Mouse (Mus musculus): ENCODE measurements around the gene Tspan8. TPM values are rescaled to one million over a fixed set of nuclear protein-coding genes. Genes with fewer than 3 reads are reported as not detected.

Gene Tspan8
- polyA plus RNA-seq (2014; fragmentation: Nextera tagmentation; extraction: Ambion mirVana): 2.7 and 4.3 TPM in 2 replicates

DNA sequence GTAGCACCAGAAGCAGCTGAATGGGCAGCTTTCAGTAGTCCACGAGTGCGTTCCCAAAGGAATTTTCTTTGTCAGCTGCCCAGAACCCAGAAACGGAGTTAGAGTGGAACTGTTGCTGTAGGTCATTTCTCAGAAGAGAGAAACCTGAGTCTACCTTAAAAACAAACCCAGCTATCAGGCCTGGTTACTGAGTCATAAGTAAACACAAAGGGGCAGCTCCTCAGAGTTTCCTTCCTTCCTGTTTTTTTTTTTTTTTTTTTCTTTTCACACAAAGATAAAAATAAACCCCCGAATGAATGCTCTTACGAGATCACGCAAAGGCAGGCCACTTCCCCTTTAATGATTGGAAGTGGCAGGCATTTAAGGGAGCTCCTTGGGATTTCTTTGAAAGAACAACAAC lies at the start of gene Tspan8:
Gene Tspan8, plus strand, starts transcription at position 322 of the 400 bp plus-strand sequence.
- H3K27ac ChIP-seq (ENCODE audit: low read depth, low read length): no peak within 1 kb of the TSS

DNA sequence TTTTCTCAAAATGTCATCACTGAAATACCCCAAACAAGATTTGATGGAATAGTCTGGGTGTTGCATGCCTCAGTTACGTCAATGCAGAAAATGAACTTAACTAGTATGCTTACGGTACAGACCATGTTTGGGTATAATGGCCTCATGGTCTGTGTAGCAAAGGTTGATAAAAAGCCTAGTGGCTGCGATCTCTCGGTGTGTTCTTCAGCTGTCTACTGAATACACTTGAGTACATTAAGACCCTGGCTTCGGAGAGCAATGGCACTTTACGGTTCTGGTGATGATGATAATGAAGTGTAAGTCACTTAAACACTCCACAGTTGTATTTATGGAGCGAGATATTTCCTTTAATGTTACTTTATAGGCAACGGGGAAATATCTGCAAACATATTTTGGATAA lies 46.6 kb upstream of the Tspan8 start:
- Histone ChIP-seq H3K27me3 (ENCODE audit: control insufficient read depth, insufficient read depth, low read length) (no peaks in the 10 kb centered on the region), H3K27ac (ENCODE audit: low read depth, low read length) (no peak overlapping the region), H3K36me3 (ENCODE audit: control insufficient read depth, insufficient read depth, low read length) (no peaks in the 10 kb centered on the region), H3K9me3 (replicated peaks; ENCODE audit: control insufficient read depth, low read length) (no peaks in the 10 kb centered on the region), H3K4me2 (no peak overlapping the region), H3K4me1 (ENCODE audit: control insufficient read depth, insufficient read depth, low read length) (no peaks in the 10 kb centered on the region), H3K9ac (ENCODE audit: low read depth, low read length) (no peak overlapping the region), H3K4me3 (ENCODE audit: low read depth, low read length) (no peak overlapping the region)
- ATAC-seq (replicated peaks; ENCODE audit: insufficient number of reproducible peaks, low FRiP score, low TSS enrichment): no peak
- 87% methylated on average over 8 of the region's 8 CpGs for WGBS (ENCODE audit: insufficient replicate concordance)

More for the DNA sequence above, at the start of gene Tspan8:
- 28% methylated on average over 6 of the region's 6 CpGs for WGBS (ENCODE audit: insufficient replicate concordance)
- Histone ChIP-seq H3K4me2 (peak within 1 kb of the TSS; percentile 21), H3K4me1 (ENCODE audit: control insufficient read depth, insufficient read depth, low read length) (no peaks in the 10 kb centered on the region), H3K9ac (ENCODE audit: low read depth, low read length) (no peak within 1 kb of the TSS), H3K36me3 (ENCODE audit: control insufficient read depth, insufficient read depth, low read length) (no peaks in the 10 kb centered on the region), H3K9me3 (replicated peaks; ENCODE audit: control insufficient read depth, low read length) (no peaks in the 10 kb centered on the region), H3K27me3 (ENCODE audit: control insufficient read depth, insufficient read depth, low read length) (no peaks in the 10 kb centered on the region), H3K4me3 (ENCODE audit: low read depth, low read length) (no peak within 1 kb of the TSS; the same call in 1 of the 2 replicates)
- no peak for ATAC-seq (replicated peaks; ENCODE audit: insufficient number of reproducible peaks, low FRiP score, low TSS enrichment)

DNA sequence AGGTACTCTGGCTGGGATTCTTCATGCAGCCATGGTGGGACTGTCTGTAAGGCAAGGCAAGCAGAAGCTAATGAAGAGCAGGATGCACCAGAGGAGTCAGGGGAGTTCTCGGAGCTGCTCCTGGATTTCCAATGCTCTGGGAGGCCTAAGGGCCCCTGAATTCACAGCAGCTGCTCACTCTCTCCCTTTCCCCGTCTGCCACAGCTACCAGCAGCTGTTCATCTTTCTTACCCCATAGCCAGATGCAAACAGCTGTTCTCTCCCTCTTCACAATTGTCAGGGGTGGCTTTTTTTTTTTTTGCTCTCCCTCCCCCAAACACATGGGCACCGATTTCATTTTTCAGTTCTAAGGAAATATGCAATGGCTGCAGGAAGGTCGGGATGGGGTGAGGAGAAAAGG lies 42.2 kb upstream of the Tspan8 start:
- H3K27me3 ChIP-seq (ENCODE audit: control insufficient read depth, insufficient read depth, low read length): no peaks in the 10 kb centered on the region
- H3K4me3 ChIP-seq (ENCODE audit: low read depth, low read length): no peak overlapping the region
- H3K4me2 ChIP-seq: no peak overlapping the region
- WGBS (ENCODE audit: insufficient replicate concordance): 45% methylated on average over 4 of the region's 4 CpGs
- H3K4me1 ChIP-seq (ENCODE audit: control insufficient read depth, insufficient read depth, low read length): no peaks in the 10 kb centered on the region
- no peak overlapping the region for H3K9ac ChIP-seq (ENCODE audit: low read depth, low read length)
- H3K36me3 ChIP-seq (ENCODE audit: control insufficient read depth, insufficient read depth, low read length): no peaks in the 10 kb centered on the region
- no peak for ATAC-seq (replicated peaks; ENCODE audit: insufficient number of reproducible peaks, low FRiP score, low TSS enrichment)
- H3K27ac ChIP-seq (ENCODE audit: low read depth, low read length): no peak overlapping the region
- no peaks in the 10 kb centered on the region for H3K9me3 ChIP-seq (replicated peaks; ENCODE audit: control insufficient read depth, low read length)

DNA sequence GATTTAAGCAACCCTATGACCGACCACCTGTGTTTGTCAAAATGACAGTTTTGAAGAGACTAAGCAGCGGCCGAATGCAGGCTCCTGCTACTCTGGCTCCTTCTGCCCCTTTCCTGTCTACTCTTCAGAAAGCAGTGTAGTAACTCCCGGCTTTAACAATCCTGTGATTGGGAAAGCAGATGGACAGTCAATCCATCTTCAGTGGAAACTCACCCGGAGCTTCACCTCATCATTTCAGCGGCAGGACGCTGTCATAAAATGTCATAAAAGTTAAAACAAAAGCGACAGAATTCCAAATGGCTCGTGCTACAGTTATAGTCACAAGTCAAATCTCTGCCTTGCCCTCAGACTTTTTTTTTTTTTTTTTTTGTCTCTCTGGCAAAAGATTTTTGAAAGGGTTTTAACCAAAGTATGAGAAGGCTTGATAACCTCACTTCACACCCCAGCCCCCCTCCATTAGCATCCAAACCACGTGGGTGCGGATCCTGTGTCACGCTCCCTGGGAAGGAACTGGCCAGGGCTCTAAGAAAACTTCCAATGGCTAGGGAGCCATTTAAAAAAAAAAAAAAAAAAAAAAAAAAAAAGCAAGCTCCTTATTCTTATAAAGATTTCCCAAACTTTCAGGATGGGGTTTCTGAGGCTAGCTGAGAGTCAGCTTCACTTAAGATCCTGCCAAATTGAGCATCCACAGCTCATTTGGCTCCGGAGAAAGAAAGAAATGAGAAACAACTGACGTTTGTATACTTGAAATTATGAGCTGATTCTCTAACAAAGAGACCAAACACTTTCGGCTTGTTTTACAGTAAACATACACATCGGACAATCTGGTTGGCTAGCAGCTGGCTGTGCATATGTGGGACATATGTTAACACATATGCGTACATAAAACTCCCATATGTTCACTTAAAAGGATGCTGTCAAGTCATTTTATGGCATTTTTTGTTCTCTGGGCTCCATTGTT lies 40.4 kb upstream of the Tspan8 start:
- WGBS (ENCODE audit: insufficient replicate concordance): 47% methylated on average over 17 of the region's 17 CpGs
- H3K4me2 ChIP-seq: no peak overlapping the region

DNA sequence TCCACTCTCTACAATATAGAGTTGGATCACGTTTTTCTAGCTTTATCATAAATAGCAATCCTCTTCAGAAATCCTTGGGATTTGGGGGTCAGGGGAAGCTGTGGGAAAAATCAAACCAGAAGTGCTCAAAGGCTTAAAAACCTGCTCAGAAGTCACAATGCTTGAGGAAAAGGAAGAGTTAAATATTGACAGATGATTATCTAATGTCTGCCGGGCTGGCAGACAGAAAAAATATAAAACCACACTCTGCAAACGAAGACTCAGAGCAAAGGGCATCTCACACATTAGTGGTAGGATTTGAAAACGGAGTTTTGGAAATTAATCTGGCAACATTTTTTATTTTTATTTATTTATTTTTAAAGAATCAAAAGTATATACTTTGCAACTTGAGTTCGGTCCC lies 39.3 kb upstream of the Tspan8 start:
- Histone ChIP-seq H3K27me3 (ENCODE audit: control insufficient read depth, insufficient read depth, low read length) (no peaks in the 10 kb centered on the region), H3K36me3 (ENCODE audit: control insufficient read depth, insufficient read depth, low read length) (no peaks in the 10 kb centered on the region), H3K27ac (ENCODE audit: low read depth, low read length) (no peak overlapping the region), H3K9ac (ENCODE audit: low read depth, low read length) (no peak overlapping the region), H3K4me1 (ENCODE audit: control insufficient read depth, insufficient read depth, low read length) (no peaks in the 10 kb centered on the region), H3K9me3 (replicated peaks; ENCODE audit: control insufficient read depth, low read length) (no peaks in the 10 kb centered on the region), H3K4me3 (ENCODE audit: low read depth, low read length) (no peak overlapping the region), H3K4me2 (no peak overlapping the region)
- ATAC-seq (replicated peaks; ENCODE audit: insufficient number of reproducible peaks, low FRiP score, low TSS enrichment): no peak
- WGBS (ENCODE audit: insufficient replicate concordance): 47% methylated on average over 5 of the region's 5 CpGs

More for the DNA sequence above, 40.4 kb upstream of the Tspan8 start:
- Histone ChIP-seq H3K9ac (ENCODE audit: low read depth, low read length) (no peak overlapping the region), H3K9me3 (replicated peaks; ENCODE audit: control insufficient read depth, low read length) (no peaks in the 10 kb centered on the region), H3K27me3 (ENCODE audit: control insufficient read depth, insufficient read depth, low read length) (no peaks in the 10 kb centered on the region), H3K4me1 (ENCODE audit: control insufficient read depth, insufficient read depth, low read length) (no peaks in the 10 kb centered on the region), H3K4me3 (ENCODE audit: low read depth, low read length) (no peak overlapping the region), H3K27ac (ENCODE audit: low read depth, low read length) (no peak overlapping the region), H3K36me3 (ENCODE audit: control insufficient read depth, insufficient read depth, low read length) (no peaks in the 10 kb centered on the region)
- no peak for ATAC-seq (replicated peaks; ENCODE audit: insufficient number of reproducible peaks, low FRiP score, low TSS enrichment)

DNA sequence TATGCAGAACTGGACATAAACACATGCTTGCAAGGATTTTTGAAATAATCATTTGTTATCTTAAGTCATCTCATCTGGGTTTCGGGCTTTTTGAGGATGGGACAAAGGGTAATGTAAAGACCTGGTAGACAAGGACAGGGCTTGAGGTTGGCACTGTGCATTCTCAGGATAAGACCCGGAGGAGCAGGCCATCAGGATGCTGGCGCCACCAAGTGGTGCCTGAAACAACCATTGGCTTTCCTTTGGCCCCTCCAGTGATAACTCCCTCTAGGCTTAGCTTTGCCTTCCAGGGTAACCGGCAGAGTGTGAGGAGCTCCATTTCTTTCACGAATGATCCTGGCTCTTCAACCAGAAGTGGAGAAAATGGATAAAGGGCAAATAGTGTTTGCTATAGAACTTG lies 38.0 kb upstream of the Tspan8 start:
- no peaks in the 10 kb centered on the region for H3K4me1 ChIP-seq (ENCODE audit: control insufficient read depth, insufficient read depth, low read length)
- no peak overlapping the region for H3K4me3 ChIP-seq (ENCODE audit: low read depth, low read length)
- no peaks in the 10 kb centered on the region for H3K27me3 ChIP-seq (ENCODE audit: control insufficient read depth, insufficient read depth, low read length)
- H3K27ac ChIP-seq (ENCODE audit: low read depth, low read length): no peak overlapping the region
- 45% methylated on average over 5 of the region's 5 CpGs for WGBS (ENCODE audit: insufficient replicate concordance)
- H3K4me2 ChIP-seq: no peak overlapping the region
- H3K9ac ChIP-seq (ENCODE audit: low read depth, low read length): no peak overlapping the region
- no peaks in the 10 kb centered on the region for H3K9me3 ChIP-seq (replicated peaks; ENCODE audit: control insufficient read depth, low read length)
- no peaks in the 10 kb centered on the region for H3K36me3 ChIP-seq (ENCODE audit: control insufficient read depth, insufficient read depth, low read length)
- no peak for ATAC-seq (replicated peaks; ENCODE audit: insufficient number of reproducible peaks, low FRiP score, low TSS enrichment)

DNA sequence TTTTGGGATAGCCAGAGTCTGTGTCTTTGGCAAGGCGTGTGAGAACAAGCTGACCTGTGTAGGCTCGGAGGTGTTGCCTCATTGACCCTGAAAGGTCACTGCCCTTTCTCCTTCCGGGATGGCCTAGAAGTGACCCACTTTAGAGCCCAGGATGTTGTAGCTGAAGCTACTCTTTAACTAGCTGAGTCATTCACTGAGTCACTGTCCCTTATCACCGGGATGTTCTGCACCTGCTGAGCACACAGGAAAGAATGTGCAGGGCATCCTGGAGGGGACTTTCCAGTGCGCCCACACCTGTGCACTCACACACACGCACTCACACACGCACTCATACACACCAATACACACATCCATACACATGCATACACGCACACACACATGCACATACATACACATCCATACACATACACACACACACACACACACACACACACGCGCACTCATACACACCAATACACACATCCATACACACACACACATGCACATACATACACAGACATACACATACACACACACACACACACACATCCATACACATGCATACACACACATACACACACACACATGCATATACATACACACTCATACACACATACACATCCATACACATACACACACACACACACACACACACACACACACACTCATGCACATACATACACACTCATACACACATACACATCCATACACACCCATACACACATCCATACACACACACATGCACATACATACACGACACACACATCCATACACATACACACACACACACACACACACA lies 36.2 kb upstream of the Tspan8 start:
- Histone ChIP-seq H3K36me3 (ENCODE audit: control insufficient read depth, insufficient read depth, low read length) (no peaks in the 10 kb centered on the region), H3K9me3 (replicated peaks; ENCODE audit: control insufficient read depth, low read length) (no peaks in the 10 kb centered on the region), H3K9ac (ENCODE audit: low read depth, low read length) (no peak overlapping the region), H3K27me3 (ENCODE audit: control insufficient read depth, insufficient read depth, low read length) (no peaks in the 10 kb centered on the region), H3K4me2 (no peak overlapping the region), H3K27ac (ENCODE audit: low read depth, low read length) (no peak overlapping the region), H3K4me3 (ENCODE audit: low read depth, low read length) (no peak overlapping the region), H3K4me1 (ENCODE audit: control insufficient read depth, insufficient read depth, low read length) (no peaks in the 10 kb centered on the region)
- no peak; the same call in 1 of the 2 replicates for ATAC-seq (replicated peaks; ENCODE audit: insufficient number of reproducible peaks, low FRiP score, low TSS enrichment)
- WGBS (ENCODE audit: insufficient replicate concordance): 71% methylated on average over 11 of the region's 11 CpGs

DNA sequence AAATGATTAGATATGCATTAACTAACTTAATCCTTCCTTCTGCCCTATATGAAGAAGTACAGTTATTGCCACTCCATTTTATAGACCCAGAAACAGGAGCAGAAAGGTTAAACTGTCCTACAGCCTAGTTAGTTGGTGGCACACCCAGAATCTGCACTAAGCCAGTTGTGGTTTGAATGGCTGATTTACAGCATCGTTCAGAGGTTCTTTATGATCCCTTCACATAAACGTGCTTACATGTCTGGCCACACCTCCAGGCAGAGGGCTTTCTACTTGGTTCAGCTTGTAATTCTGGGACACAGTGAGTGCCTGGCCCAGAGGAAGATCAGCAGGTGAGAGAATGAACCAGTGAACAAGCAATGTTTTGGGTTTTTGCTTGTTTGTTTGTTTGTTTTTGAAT lies 33.4 kb upstream of the Tspan8 start:
- Histone ChIP-seq H3K27me3 (ENCODE audit: control insufficient read depth, insufficient read depth, low read length) (no peaks in the 10 kb centered on the region), H3K4me1 (ENCODE audit: control insufficient read depth, insufficient read depth, low read length) (no peaks in the 10 kb centered on the region), H3K36me3 (ENCODE audit: control insufficient read depth, insufficient read depth, low read length) (no peaks in the 10 kb centered on the region), H3K9me3 (replicated peaks; ENCODE audit: control insufficient read depth, low read length) (no peaks in the 10 kb centered on the region), H3K9ac (ENCODE audit: low read depth, low read length) (no peak overlapping the region), H3K27ac (ENCODE audit: low read depth, low read length) (no peak overlapping the region), H3K4me3 (ENCODE audit: low read depth, low read length) (no peak overlapping the region), H3K4me2 (no peak overlapping the region)
- whole genome bisulfite sequencing (ENCODE audit: insufficient replicate concordance): 76% methylated on average over 2 of the region's 2 CpGs
- no peak for ATAC-seq (replicated peaks; ENCODE audit: insufficient number of reproducible peaks, low FRiP score, low TSS enrichment)

All from heart, embryonic 11.5 days (tissue).